Mouse (Mus musculus): ENCODE measurements at regions not wholly inside any gene's neighbourhood (a gene's known extent, or its start where the extent isn't known, plus 50 kb on each side); places are given as distances from the start of the nearest gene placed in this dataset.

GRCm38 (mm10) chr17:27364899-27365298 lies 156.3 kb downstream of the Grm4 start:
- no peak for DNase-seq

- no peak for DNase-seq
Observed at GRCm38 (mm10) chr17:27364338-27364737, 156.9 kb downstream of the Grm4 start.

- DNase-seq = no peak
Observed at GRCm38 (mm10) chr17:27363911-27364310, 157.3 kb downstream of the Grm4 start.

GRCm38 (mm10) chr17:27362221-27362620 lies 158.0 kb upstream of the Lemd2 start:
- DNase-seq = no peak

GRCm38 (mm10) chr17:27361362-27361761 lies 157.1 kb upstream of the Lemd2 start:
- DNase-seq = no peak

- no peak for DNase-seq
Observed at GRCm38 (mm10) chr17:27356862-27357261, 152.6 kb upstream of the Lemd2 start.

GRCm38 (mm10) chr17:27355717-27356116 lies 151.4 kb upstream of the Lemd2 start:
- no peak for DNase-seq

- DNase-seq = no peak
Observed at GRCm38 (mm10) chr17:27355056-27355455, 150.8 kb upstream of the Lemd2 start.

GRCm38 (mm10) chr17:27349911-27350310 lies 145.6 kb upstream of the Lemd2 start:
- DNase-seq = no peak

- DNase-seq = no peak
Observed at GRCm38 (mm10) chr17:27349432-27349831, 145.2 kb upstream of the Lemd2 start.

GRCm38 (mm10) chr17:27341952-27342890 lies 138.0 kb upstream of the Lemd2 start:
- DNase-seq = no peak

GRCm38 (mm10) chr17:27339823-27340222 lies 135.6 kb upstream of the Lemd2 start:
- no peak for DNase-seq

GRCm38 (mm10) chr17:27339261-27339660 lies 135.0 kb upstream of the Lemd2 start:
- DNase-seq = no peak

GRCm38 (mm10) chr17:27335621-27336020 lies 131.4 kb upstream of the Lemd2 start:
- DNase-seq = no peak

- no peak for DNase-seq
Observed at GRCm38 (mm10) chr17:27333593-27333992, 129.3 kb upstream of the Lemd2 start.

- no peak for DNase-seq
Observed at GRCm38 (mm10) chr17:27333141-27333540, 128.9 kb upstream of the Lemd2 start.

- DNase-seq = no peak
Observed at GRCm38 (mm10) chr17:27332076-27332475, 127.8 kb upstream of the Lemd2 start.

- no peak for DNase-seq
Observed at GRCm38 (mm10) chr17:27331630-27332029, 127.4 kb upstream of the Lemd2 start.

GRCm38 (mm10) chr17:27329791-27330190 lies 125.5 kb upstream of the Lemd2 start:
- DNase-seq = no peak

- no peak for DNase-seq
Observed at GRCm38 (mm10) chr17:27329183-27329582, 124.9 kb upstream of the Lemd2 start.

- DNase-seq = peak; percentile 43
Observed at GRCm38 (mm10) chr17:27325002-27325460, 120.8 kb upstream of the Lemd2 start.

GRCm38 (mm10) chr17:27323513-27323912 lies 119.2 kb upstream of the Lemd2 start:
- no peak for DNase-seq

GRCm38 (mm10) chr17:27322891-27323509 lies 118.7 kb upstream of the Lemd2 start:
- DNase-seq = no peak
